Mouse (Mus musculus): ENCODE measurements at regions not wholly inside any gene's neighbourhood (a gene's known extent, or its start where the extent isn't known, plus 50 kb on each side); places are given as distances from the start of the nearest gene placed in this dataset.

GRCm38 (mm10) chr9:16994169-16994568, 493.1 kb upstream of the Fat3 start:
- peak in 1 of 2 experiments; percentile 25 for DNase-seq

- no peak for DNase-seq
Observed at GRCm38 (mm10) chr9:16988114-16988513, 487.0 kb upstream of the Fat3 start.

- DNase-seq: peak; percentile 79 to 87
Observed at GRCm38 (mm10) chr9:16977321-16977720, 476.2 kb upstream of the Fat3 start.

- no peak for DNase-seq
Observed at GRCm38 (mm10) chr9:16970373-16970772, 469.3 kb upstream of the Fat3 start.

- DNase-seq: no peak
Observed at GRCm38 (mm10) chr9:16933602-16934001, 432.5 kb upstream of the Fat3 start.

- DNase-seq: no peak
Observed at GRCm38 (mm10) chr9:16931586-16931985, 430.5 kb upstream of the Fat3 start.

- DNase-seq: no peak
Observed at GRCm38 (mm10) chr9:16926315-16926984, 425.4 kb upstream of the Fat3 start.

GRCm38 (mm10) chr9:16925279-16925678, 424.2 kb upstream of the Fat3 start:
- DNase-seq: no peak

GRCm38 (mm10) chr9:16906155-16906554, 405.1 kb upstream of the Fat3 start:
- no peak for DNase-seq

GRCm38 (mm10) chr9:16899060-16899459, 398.0 kb upstream of the Fat3 start:
- no peak for DNase-seq

GRCm38 (mm10) chr9:16852458-16853026, 351.5 kb upstream of the Fat3 start:
- DNase-seq: no peak

GRCm38 (mm10) chr9:16808494-16808893, 307.4 kb upstream of the Fat3 start:
- no peak for DNase-seq

GRCm38 (mm10) chr9:16772867-16773266, 271.8 kb upstream of the Fat3 start:
- no peak for DNase-seq

GRCm38 (mm10) chr9:16727653-16728052, 226.6 kb upstream of the Fat3 start:
- DNase-seq: no peak

- DNase-seq: no peak
Observed at GRCm38 (mm10) chr9:16702431-16702830, 201.3 kb upstream of the Fat3 start.

- DNase-seq: no peak
Observed at GRCm38 (mm10) chr9:16661527-16661926, 160.4 kb upstream of the Fat3 start.

- DNase-seq: no peak
Observed at GRCm38 (mm10) chr9:16660940-16661339, 159.9 kb upstream of the Fat3 start.

All from kidney, postnatal 25 days (tissue).